Mouse (Mus musculus): ENCODE results near the gene Cfdp1.
A peak's percentile ranks its signal among the peaks of the same experiment; 100 is the strongest.

DNA sequence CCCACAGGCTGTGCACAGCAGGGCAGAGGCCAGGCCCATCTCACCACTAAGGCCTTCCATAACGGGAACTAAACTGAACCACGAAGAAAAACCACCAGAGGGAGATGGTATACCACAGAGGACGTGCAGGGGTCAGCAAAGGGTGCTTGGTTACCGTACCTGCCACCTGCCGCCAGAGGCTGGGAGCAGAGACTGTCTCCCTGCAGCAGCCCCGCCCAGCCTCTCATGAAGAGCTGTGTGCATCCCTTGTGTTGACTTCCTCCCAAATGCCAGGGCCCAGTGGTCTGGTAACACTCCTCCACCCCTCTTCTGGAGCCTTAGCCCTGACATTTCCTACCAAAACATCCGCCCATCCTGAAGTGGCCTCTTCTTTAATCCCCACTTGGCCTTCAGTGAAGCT is 114.5 kb downstream of the Cfdp1 start:
- TF ChIP-seq POLR2A (IDR thresholded peaks at IDR 0.05; ENCODE audit: borderline replicate concordance, insufficient read depth, low read length) (no peak), CTCF (IDR thresholded peaks at IDR 0.05; ENCODE audit: borderline replicate concordance, insufficient read depth, low read depth, low read length) (peak; percentile 6; the same call in 1 of the 2 replicates)
